ENCODE assay signal across 24 mouse cellular contexts in genomic region chr3:35033587-35033986, GRCm38 (mm10).
DNase-seq lines count a peak whose midpoint lies in the region; ATAC-seq and TF ChIP-seq lines count a peak whose summit lies in the region.
"Had no signal": no experiment of that assay in that cellular context is flagged by ENCODE, and none has a peak within 500 bp of the region (broad histone marks: within the 10 kb centered on the region; RNA-seq: fewer than 3 reads in every experiment).

No protein-coding gene starts in this region.

- H3K27ac ChIP-seq in kidney, embryonic 14.5 days (ENCODE audit: low read depth, low read length): no peak overlapping the region
- H3K27ac ChIP-seq in kidney, adult 2 months (ENCODE audit: insufficient read depth, low read depth, low read length): no peak overlapping the region
- no peak overlapping the region for H3K27ac ChIP-seq in kidney, embryonic 16.5 days (ENCODE audit: low read length)
- H3K27ac ChIP-seq in midbrain, embryonic 10.5 days (replicated peaks): 0 out of 2 replicates have a peak overlapping the region, but pooled peaks have one; percentile 52
- H3K27ac ChIP-seq in midbrain, embryonic 16.5 days (ENCODE audit: low read length): no peak overlapping the region
- H3K27ac ChIP-seq: embryonic facial prominence, embryonic 10.5 days; embryonic facial prominence, embryonic 12.5 days; forebrain, embryonic 13.5 days; forebrain, embryonic 15.5 days had no signal

- H3K4me3 ChIP-seq in kidney, embryonic 14.5 days (ENCODE audit: low read length): no peak overlapping the region
- H3K4me3 ChIP-seq in kidney, adult 2 months (ENCODE audit: insufficient read depth, low read depth, low read length): no peak overlapping the region
- no peak overlapping the region for H3K4me3 ChIP-seq in kidney, embryonic 16.5 days (ENCODE audit: low read length)
- H3K4me3 ChIP-seq in midbrain, embryonic 10.5 days: no peak overlapping the region
- H3K4me3 ChIP-seq in midbrain, embryonic 16.5 days (ENCODE audit: low read depth, low read length): no peak overlapping the region
- H3K4me3 ChIP-seq: embryonic facial prominence, embryonic 10.5 days; embryonic facial prominence, embryonic 12.5 days; forebrain, embryonic 13.5 days; forebrain, embryonic 15.5 days had no signal

- no peak for DNase-seq in kidney, adult 2 months
- no peak for DNase-seq in kidney, adult 9 months
- DNase-seq in midbrain, embryonic 10.5 days (ENCODE audit: low spot score): no peak
- DNase-seq: adrenal gland, adult 8-10 months; adrenal gland, postnatal 14 days; adrenal gland, postnatal 36 days; B cell, adult 2 months; cerebellum, adult 11-12 months; cerebellum, adult 2 months; cerebellum, adult 9-10 months; cerebellum, postnatal 10 days; cerebellum, postnatal 25 days had no signal

- no peak overlapping the region for H3K9ac ChIP-seq in kidney, embryonic 14.5 days (ENCODE audit: low read depth, low read length)
- H3K9ac ChIP-seq in kidney, embryonic 16.5 days (replicated peaks; ENCODE audit: low read length): no peak overlapping the region
- H3K9ac ChIP-seq in midbrain, embryonic 16.5 days (ENCODE audit: low read depth, low read length): no peak overlapping the region
- H3K9ac ChIP-seq: embryonic facial prominence, embryonic 12.5 days; forebrain, embryonic 13.5 days; forebrain, embryonic 15.5 days had no signal

- H3K4me1 ChIP-seq in kidney, embryonic 14.5 days (ENCODE audit: control insufficient read depth, insufficient read depth, low read length): no peaks in the 10 kb centered on the region
- H3K4me1 ChIP-seq in kidney, adult 2 months (ENCODE audit: control insufficient read depth, insufficient read depth, low read length): no peaks in the 10 kb centered on the region
- no peaks in the 10 kb centered on the region for H3K4me1 ChIP-seq in kidney, embryonic 16.5 days (ENCODE audit: insufficient read depth, low read length)
- H3K4me1 ChIP-seq in midbrain, embryonic 10.5 days: peaks cover 11% of the 10 kb centered on the region
- H3K4me1 ChIP-seq in midbrain, embryonic 16.5 days (ENCODE audit: control insufficient read depth, insufficient read depth, low read length): no peaks in the 10 kb centered on the region
- H3K4me1 ChIP-seq: embryonic facial prominence, embryonic 12.5 days; forebrain, embryonic 13.5 days; forebrain, embryonic 15.5 days had no signal

- H3K4me2 ChIP-seq in kidney, embryonic 14.5 days (replicated peaks; ENCODE audit: low read depth, low read length): no peak overlapping the region
- no peak overlapping the region for H3K4me2 ChIP-seq in kidney, embryonic 16.5 days (replicated peaks; ENCODE audit: low read depth, low read length)
- H3K4me2 ChIP-seq in midbrain, embryonic 16.5 days (ENCODE audit: low read length): no peak overlapping the region
- H3K4me2 ChIP-seq: embryonic facial prominence, embryonic 12.5 days; forebrain, embryonic 13.5 days; forebrain, embryonic 15.5 days had no signal

- no peaks in the 10 kb centered on the region for H3K36me3 ChIP-seq in kidney, embryonic 14.5 days (ENCODE audit: control insufficient read depth, insufficient read depth, low read length)
- no peaks in the 10 kb centered on the region for H3K36me3 ChIP-seq in kidney, adult 2 months (ENCODE audit: control insufficient read depth, insufficient read depth, low read length)
- no peaks in the 10 kb centered on the region for H3K36me3 ChIP-seq in kidney, embryonic 16.5 days (ENCODE audit: insufficient read depth, low read length)
- H3K36me3 ChIP-seq in midbrain, embryonic 10.5 days: no peaks in the 10 kb centered on the region
- no peaks in the 10 kb centered on the region for H3K36me3 ChIP-seq in midbrain, embryonic 16.5 days (ENCODE audit: control insufficient read depth, insufficient read depth, low read length)
- H3K36me3 ChIP-seq: embryonic facial prominence, embryonic 10.5 days; embryonic facial prominence, embryonic 12.5 days; forebrain, embryonic 15.5 days; G1E had no signal

- H3K9me3 ChIP-seq in kidney, embryonic 14.5 days (ENCODE audit: control insufficient read depth, low read length): no peaks in the 10 kb centered on the region
- no peaks in the 10 kb centered on the region for H3K9me3 ChIP-seq in kidney, embryonic 16.5 days (ENCODE audit: low read length)
- no peaks in the 10 kb centered on the region for H3K9me3 ChIP-seq in midbrain, embryonic 10.5 days (replicated peaks)
- H3K9me3 ChIP-seq in midbrain, embryonic 16.5 days (replicated peaks; ENCODE audit: control insufficient read depth, low read length, poor library complexity, severe bottlenecking): no peaks in the 10 kb centered on the region
- H3K9me3 ChIP-seq: embryonic facial prominence, embryonic 10.5 days; embryonic facial prominence, embryonic 12.5 days; forebrain, embryonic 13.5 days; forebrain, embryonic 15.5 days had no signal

- H3K27me3 ChIP-seq in kidney, embryonic 14.5 days (ENCODE audit: control insufficient read depth, insufficient read depth, low read length): no peaks in the 10 kb centered on the region
- no peaks in the 10 kb centered on the region for H3K27me3 ChIP-seq in kidney, adult 2 months (replicated peaks; ENCODE audit: control insufficient read depth, insufficient read depth, low read length)
- H3K27me3 ChIP-seq in kidney, embryonic 16.5 days (ENCODE audit: insufficient read depth, low read length): no peaks in the 10 kb centered on the region
- H3K27me3 ChIP-seq in midbrain, embryonic 10.5 days (ENCODE audit: low read depth, poor library complexity, severe bottlenecking): no peaks in the 10 kb centered on the region
- no peaks in the 10 kb centered on the region for H3K27me3 ChIP-seq in midbrain, embryonic 16.5 days (ENCODE audit: control insufficient read depth, insufficient read depth, low read depth, low read length)
- H3K27me3 ChIP-seq: CH12.LX; embryonic facial prominence, embryonic 12.5 days; forebrain, embryonic 13.5 days; forebrain, embryonic 15.5 days had no signal

- WGBS in kidney, embryonic 14.5 days: 43% methylated on average over 8 of the region's 8 CpGs
- WGBS in kidney, adult 2 months: 47% methylated on average over 8 of the region's 8 CpGs
- WGBS in kidney, embryonic 16.5 days: 48% methylated on average over 8 of the region's 8 CpGs
- WGBS in midbrain, embryonic 10.5 days: 81% methylated on average over 8 of the region's 8 CpGs
- 76% methylated on average over 8 of the region's 8 CpGs for WGBS in midbrain, embryonic 16.5 days

- TF ChIP-seq POLR2A in kidney, adult 2 months (IDR thresholded peaks at IDR 0.05; ENCODE audit: low read depth, low read length): no peak

- peak; percentile 79; the same call in 1 of the 2 replicates for ATAC-seq in kidney, embryonic 14.5 days (ENCODE audit: low FRiP score, low TSS enrichment)
- ATAC-seq in kidney, embryonic 16.5 days (ENCODE audit: low FRiP score, low TSS enrichment): peak; percentile 69; the same call in 1 of the 2 replicates
- no peak for ATAC-seq in midbrain, embryonic 16.5 days
- ATAC-seq: activated CD4-positive, CD25-positive, alpha-beta regulatory T cell, adult 4 months; CD4-positive, CD25-positive, alpha-beta regulatory T cell, adult 4 months; forebrain, embryonic 13.5 days; forebrain, embryonic 15.5 days; Patski had no signal

- no peak for TF ChIP-seq CTCF in kidney, adult 2 months (conservative IDR thresholded peaks at IDR 0.05; ENCODE audit: insufficient read depth, insufficient read length, low read depth, low read length)
